In the genomic region with DNA sequence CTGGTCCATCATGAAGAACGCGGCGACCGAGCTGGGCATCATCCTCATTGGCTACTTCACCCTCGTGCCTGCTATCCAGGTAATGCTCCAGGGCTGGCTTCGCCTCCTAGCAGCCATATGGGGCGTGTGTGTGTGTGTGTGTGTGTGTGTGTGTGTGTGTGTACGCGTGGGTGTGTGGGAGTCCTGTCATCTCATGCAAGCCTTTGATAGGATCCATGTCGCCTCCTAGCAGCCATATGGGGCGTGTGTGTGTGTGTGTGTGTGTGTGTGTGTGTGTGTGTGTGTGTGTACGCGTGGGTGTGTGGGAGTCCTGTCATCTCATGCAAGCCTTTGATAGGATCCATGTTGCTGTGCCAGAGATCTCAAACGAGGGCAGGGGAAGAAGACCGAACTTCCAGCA, we compare ENCODE assay signal across 5 mouse cellular contexts. TPM values are rescaled to one million over a fixed set of nuclear protein-coding genes. Genes with fewer than 3 reads are reported as not detected.
"Had no signal": no experiment of that assay in that cellular context is flagged by ENCODE, and none has a peak within 500 bp of the region (broad histone marks: within the 10 kb centered on the region; RNA-seq: fewer than 3 reads in every experiment).

No protein-coding gene starts in this region.

RNA-seq across cellular contexts. Expression of gene Ngp, which starts 41.9 kb away (rescaled TPM):
- total RNA-seq: left cerebral cortex, postnatal 10 days; left cerebral cortex, postnatal 25 days; liver, adult 2 months had no signal
- polyA plus RNA-seq: limb, embryonic 10.5 days; myocyte had no signal
